Mouse (Mus musculus) midbrain, embryonic 15.5 days (tissue): ENCODE results near the gene Klf8. TPM values are rescaled to one million over a fixed set of nuclear protein-coding genes. Genes with fewer than 3 reads are reported as not detected.

Source experiments
- ATAC-seq: fragments of 200-750 bp; cut with Nextera tagmentation; replicated peaks from 2 replicates; pipeline ENCODE4 v1.8.0; 2017; ENCODE audit warnings: moderate TSS enrichment
- H3K27ac ChIP-seq: fragments of 300-500 bp; sonication (generic); 2 replicates; pipeline ENCODE4 v1.5.1; 2015; ENCODE audit warnings: mild to moderate bottlenecking, inconsistent platforms
- H3K27me3 ChIP-seq: fragments of 300-500 bp; sonication (generic); replicated peaks from 2 replicates; pipeline ENCODE4 v1.6.1; 2015; ENCODE audit warnings: inconsistent platforms
- H3K36me3 ChIP-seq: fragments of 300-500 bp; sonication (generic); replicated peaks from 2 replicates; pipeline ENCODE4 v1.6.1; 2015; ENCODE audit warnings: inconsistent platforms
- H3K4me1 ChIP-seq: fragments of 300-500 bp; sonication (generic); 2 replicates; pipeline ENCODE4 v1.6.1; 2015; ENCODE audit warnings: inconsistent platforms
- H3K4me2 ChIP-seq: fragments of 300-500 bp; sonication (generic); 2 replicates; pipeline ENCODE4 v1.6.1; 2015; ENCODE audit warnings: inconsistent platforms, mild to moderate bottlenecking, moderate library complexity
- H3K4me3 ChIP-seq: fragments of 300-500 bp; sonication (generic); 2 replicates; pipeline ENCODE4 v1.5.1; 2015; ENCODE audit warnings: mild to moderate bottlenecking, inconsistent platforms
- H3K9ac ChIP-seq: fragments of 300-500 bp; sonication (generic); 2 replicates; pipeline ENCODE4 v1.6.1; 2015; ENCODE audit warnings: mild to moderate bottlenecking, inconsistent platforms
- H3K9me3 ChIP-seq: fragments of 300-500 bp; sonication (generic); 2 replicates; pipeline ENCODE4 v1.6.1; 2016; ENCODE audit warnings: inconsistent platforms
- WGBS: fragments of 180-500 bp; shearing (Covaris S2); methylation state at CpG from one replicate; pipeline ENCODE4 v1.1.7; 2015; ENCODE audit warnings: mixed read lengths; 5-methylcytosine and 5-hydroxymethylcytosine counted together
- polyA plus RNA-seq: library from polyadenylated mRNA; unstranded; fragments of >200 nt; fragmentation: Nextera tagmentation; extraction: Ambion mirVana; gene quantifications from 2 replicates; pipeline ENCODE4 v1.2.1, GENCODE M21; 2015

Klf8 gene
- polyA plus RNA-seq, 1 experiment from 2014 or later: 6.4 TPM

GRCm38 (mm10) chrX:153359331-153360215 lies 122.3 kb downstream of the Klf8 start:
- ATAC-seq: peak; percentile 80
- no peaks in the 10 kb centered on the region for H3K27me3 ChIP-seq
- peaks cover 3% of the 10 kb centered on the region; the same call in 1 of the 2 replicates for H3K4me1 ChIP-seq
- peak overlapping the region; percentile 66 for H3K27ac ChIP-seq
- no peaks in the 10 kb centered on the region for H3K9me3 ChIP-seq
- WGBS: 18% methylated on average over 43 of the region's 43 CpGs
- peak overlapping the region; percentile 49 for H3K9ac ChIP-seq
- H3K4me2 ChIP-seq: peak overlapping the region; percentile 60
- H3K36me3 ChIP-seq: no peaks in the 10 kb centered on the region
- H3K4me3 ChIP-seq: peak overlapping the region; percentile 48

DNA sequence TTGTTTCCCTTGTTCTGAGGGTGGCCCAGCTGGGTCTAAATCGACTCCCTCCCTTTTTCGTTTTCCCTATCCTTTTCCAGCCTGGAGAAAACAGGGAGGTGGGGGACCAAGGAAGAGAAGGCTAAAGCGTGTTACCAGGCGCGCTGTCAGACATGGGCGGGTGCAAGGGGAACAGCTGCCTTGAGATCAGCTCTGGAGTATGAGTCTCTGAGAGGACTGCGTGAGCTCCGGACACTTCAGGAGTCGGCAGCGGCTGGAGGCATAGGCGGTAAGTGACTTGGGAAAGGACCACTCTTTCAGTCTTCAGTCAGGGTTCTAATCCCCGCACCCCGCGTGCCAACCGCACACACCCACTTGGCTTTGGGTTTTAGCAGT lies 122.9 kb downstream of the Klf8 start:
- peak overlapping the region; percentile 60 for H3K4me2 ChIP-seq
- peak; percentile 87 for ATAC-seq
- no peaks in the 10 kb centered on the region for H3K9me3 ChIP-seq
- H3K9ac ChIP-seq: peak overlapping the region; percentile 49
- peaks cover 3% of the 10 kb centered on the region; the same call in 1 of the 2 replicates for H3K4me1 ChIP-seq
- peak overlapping the region; percentile 48 for H3K4me3 ChIP-seq
- H3K27me3 ChIP-seq: no peaks in the 10 kb centered on the region
- H3K27ac ChIP-seq: peak overlapping the region; percentile 66
- WGBS: 13% methylated on average over 15 of the region's 15 CpGs
- H3K36me3 ChIP-seq: no peaks in the 10 kb centered on the region

DNA sequence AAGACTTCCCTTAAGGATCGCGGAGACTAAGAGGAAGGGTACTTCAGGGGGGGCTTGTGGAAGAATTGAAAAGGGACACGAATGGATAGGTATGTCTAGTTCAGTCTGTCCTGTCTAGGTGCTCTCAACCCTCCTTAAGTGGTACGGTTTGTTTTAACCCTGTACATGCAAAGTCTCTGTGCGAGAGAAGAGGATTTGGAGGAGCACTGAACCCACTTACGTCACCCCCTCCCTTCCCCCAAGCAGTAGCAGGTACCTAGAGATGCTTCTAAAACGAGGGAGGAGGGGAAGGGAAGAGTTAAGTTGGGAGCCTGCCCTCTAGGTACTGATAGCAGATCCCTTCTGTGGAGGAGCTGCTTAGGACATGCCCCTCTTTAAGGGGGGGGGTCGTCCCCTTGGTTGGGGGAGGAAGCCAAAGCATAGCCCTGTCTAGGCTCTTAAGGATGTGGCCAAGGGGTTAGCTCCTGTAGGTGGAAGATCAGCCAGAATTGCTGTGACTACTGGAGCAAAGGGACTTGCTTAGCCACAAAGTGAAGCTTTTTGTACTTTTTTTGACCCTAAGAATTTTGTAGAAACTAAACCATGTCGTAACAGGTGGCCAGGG lies 123.5 kb downstream of the Klf8 start:
- no peaks in the 10 kb centered on the region for H3K9me3 ChIP-seq
- peak overlapping the region; percentile 49; the same call in 1 of the 2 replicates for H3K9ac ChIP-seq
- 24% methylated on average over 9 of the region's 9 CpGs for WGBS
- peak; percentile 66 for ATAC-seq
- H3K27ac ChIP-seq: no peak overlapping the region
- H3K27me3 ChIP-seq: no peaks in the 10 kb centered on the region
- peak overlapping the region; percentile 60 for H3K4me2 ChIP-seq
- H3K4me1 ChIP-seq: peaks cover 3% of the 10 kb centered on the region; the same call in 1 of the 2 replicates
- peak overlapping the region; percentile 48 for H3K4me3 ChIP-seq
- H3K36me3 ChIP-seq: no peaks in the 10 kb centered on the region

GRCm38 (mm10) chrX:153366754-153367153 lies 129.5 kb downstream of the Klf8 start:
- 44% methylated on average over 5 of the region's 5 CpGs for WGBS
- Histone ChIP-seq H3K27me3 (no peaks in the 10 kb centered on the region), H3K4me2 (no peak overlapping the region), H3K4me3 (no peak overlapping the region), H3K9me3 (no peaks in the 10 kb centered on the region), H3K27ac (no peak overlapping the region), H3K9ac (no peak overlapping the region), H3K36me3 (no peaks in the 10 kb centered on the region), H3K4me1 (no peaks in the 10 kb centered on the region)
- ATAC-seq: no peak

DNA sequence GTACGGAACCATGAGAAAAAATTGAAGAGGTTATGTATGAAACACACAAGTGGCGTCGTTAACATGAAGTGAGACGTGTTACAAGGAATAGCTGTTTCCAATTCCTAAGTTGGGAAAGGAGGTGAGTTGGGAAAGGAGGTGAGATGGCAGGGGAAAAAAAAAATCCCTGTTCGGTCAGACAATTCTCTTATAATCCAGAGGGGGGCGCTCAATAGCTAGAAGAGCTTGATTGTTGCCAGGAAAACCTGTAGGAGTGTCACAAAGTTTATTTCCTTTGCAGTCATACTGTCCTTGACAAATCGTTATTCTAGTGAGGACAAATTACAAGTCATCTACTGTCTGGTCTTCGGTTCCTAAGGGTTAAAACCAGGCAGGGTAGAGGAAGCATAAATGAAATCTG lies 132.5 kb downstream of the Klf8 start:
- ATAC-seq: no peak
- H3K27ac ChIP-seq: no peak overlapping the region
- no peaks in the 10 kb centered on the region for H3K4me1 ChIP-seq
- no peaks in the 10 kb centered on the region for H3K27me3 ChIP-seq
- no peaks in the 10 kb centered on the region for H3K9me3 ChIP-seq
- H3K4me2 ChIP-seq: no peak overlapping the region
- WGBS: 33% methylated on average over 8 of the region's 8 CpGs
- no peak overlapping the region for H3K9ac ChIP-seq
- H3K4me3 ChIP-seq: no peak overlapping the region
- no peaks in the 10 kb centered on the region for H3K36me3 ChIP-seq

DNA sequence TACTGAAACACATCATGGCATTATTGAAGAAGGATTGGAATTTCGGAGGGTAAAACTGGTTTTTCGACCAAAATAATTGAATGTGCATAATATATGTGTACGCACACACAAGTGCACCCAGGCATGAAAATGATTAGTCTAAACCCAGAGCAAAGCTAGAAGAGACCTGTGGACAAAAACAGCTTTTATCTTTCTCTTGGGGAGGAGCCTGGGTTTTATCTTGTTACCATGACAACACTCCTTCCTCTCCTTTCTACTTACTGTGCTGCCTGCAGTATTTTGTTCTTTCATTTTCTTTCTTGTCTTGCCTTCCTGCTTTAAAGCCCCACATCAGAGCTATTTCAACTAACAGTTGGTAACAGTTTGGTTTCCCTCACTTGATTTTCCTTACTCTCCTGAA lies 137.8 kb downstream of the Klf8 start:
- Histone ChIP-seq H3K27me3 (no peaks in the 10 kb centered on the region), H3K27ac (peak overlapping the region; percentile 49), H3K4me3 (no peak overlapping the region), H3K4me1 (peaks cover 3% of the 10 kb centered on the region; the same call in 1 of the 2 replicates), H3K4me2 (peak overlapping the region; percentile 20; the same call in 1 of the 2 replicates), H3K36me3 (no peaks in the 10 kb centered on the region), H3K9ac (no peak overlapping the region), H3K9me3 (no peaks in the 10 kb centered on the region)
- WGBS: 41% methylated on average over 3 of the region's 3 CpGs
- peak; percentile 88 for ATAC-seq

GRCm38 (mm10) chrX:153381753-153382152 lies 144.5 kb downstream of the Klf8 start:
- 68% methylated on average over 3 of the region's 3 CpGs for WGBS
- ATAC-seq: no peak
- H3K9me3 ChIP-seq: no peaks in the 10 kb centered on the region
- H3K36me3 ChIP-seq: no peaks in the 10 kb centered on the region
- H3K4me1 ChIP-seq: no peaks in the 10 kb centered on the region
- H3K27ac ChIP-seq: no peak overlapping the region
- H3K27me3 ChIP-seq: no peaks in the 10 kb centered on the region
- no peak overlapping the region for H3K4me2 ChIP-seq
- H3K9ac ChIP-seq: no peak overlapping the region
- H3K4me3 ChIP-seq: no peak overlapping the region

DNA sequence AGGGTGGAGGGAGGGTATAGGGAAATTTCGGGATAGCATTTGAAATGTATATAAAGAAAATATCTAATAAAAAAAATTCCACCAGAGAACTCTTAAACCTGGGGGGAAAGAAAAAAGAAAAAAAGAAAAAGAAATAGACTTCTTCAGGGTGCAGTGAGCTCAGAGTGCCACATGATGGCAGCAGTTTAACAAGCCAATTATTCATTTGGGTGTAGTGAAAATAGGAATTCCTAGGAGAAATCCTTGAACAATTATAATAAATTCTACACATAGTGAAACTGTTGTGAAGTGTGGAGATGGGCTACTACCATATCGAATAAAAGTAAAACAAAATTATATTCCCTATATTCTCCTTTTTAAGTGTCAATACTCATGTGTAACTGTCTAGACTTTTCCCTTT lies 152.0 kb downstream of the Klf8 start:
- Histone ChIP-seq H3K9ac (no peak overlapping the region), H3K4me2 (no peak overlapping the region), H3K9me3 (no peaks in the 10 kb centered on the region), H3K36me3 (no peaks in the 10 kb centered on the region), H3K27ac (no peak overlapping the region), H3K4me1 (no peaks in the 10 kb centered on the region), H3K4me3 (no peak overlapping the region), H3K27me3 (no peaks in the 10 kb centered on the region)
- WGBS: 44% methylated on average over 2 of the region's 2 CpGs
- no peak for ATAC-seq

GRCm38 (mm10) chrX:153417067-153417466 lies 179.8 kb downstream of the Klf8 start:
- WGBS: 89% methylated on average over 5 of the region's 5 CpGs

GRCm38 (mm10) chrX:153433659-153434293 lies 196.5 kb downstream of the Klf8 start:
- H3K9ac ChIP-seq: no peak overlapping the region
- no peak overlapping the region for H3K4me3 ChIP-seq
- H3K4me1 ChIP-seq: 0 out of 2 replicates have a peak, but pooled peaks cover 3% of the 10 kb centered on the region
- H3K36me3 ChIP-seq: no peaks in the 10 kb centered on the region
- no peaks in the 10 kb centered on the region for H3K9me3 ChIP-seq
- H3K4me2 ChIP-seq: peak overlapping the region; percentile 14; the same call in 1 of the 2 replicates
- 33% methylated on average over 5 of the region's 5 CpGs for WGBS
- peak; percentile 98 for ATAC-seq
- peak overlapping the region; percentile 75 for H3K27ac ChIP-seq
- H3K27me3 ChIP-seq: no peaks in the 10 kb centered on the region

More at GRCm38 (mm10) chrX:153417067-153417466, 179.8 kb downstream of the Klf8 start:
- H3K9ac ChIP-seq: no peak overlapping the region
- H3K27ac ChIP-seq: no peak overlapping the region
- no peak overlapping the region for H3K4me2 ChIP-seq
- no peaks in the 10 kb centered on the region for H3K4me1 ChIP-seq
- no peaks in the 10 kb centered on the region for H3K9me3 ChIP-seq
- H3K4me3 ChIP-seq: no peak overlapping the region
- H3K27me3 ChIP-seq: no peaks in the 10 kb centered on the region
- ATAC-seq: no peak
- no peaks in the 10 kb centered on the region for H3K36me3 ChIP-seq

- H3K9ac ChIP-seq: no peak overlapping the region
These were observed 202.3 kb downstream of the Klf8 start for GRCm38 (mm10) chrX:153439573-153439972.

DNA sequence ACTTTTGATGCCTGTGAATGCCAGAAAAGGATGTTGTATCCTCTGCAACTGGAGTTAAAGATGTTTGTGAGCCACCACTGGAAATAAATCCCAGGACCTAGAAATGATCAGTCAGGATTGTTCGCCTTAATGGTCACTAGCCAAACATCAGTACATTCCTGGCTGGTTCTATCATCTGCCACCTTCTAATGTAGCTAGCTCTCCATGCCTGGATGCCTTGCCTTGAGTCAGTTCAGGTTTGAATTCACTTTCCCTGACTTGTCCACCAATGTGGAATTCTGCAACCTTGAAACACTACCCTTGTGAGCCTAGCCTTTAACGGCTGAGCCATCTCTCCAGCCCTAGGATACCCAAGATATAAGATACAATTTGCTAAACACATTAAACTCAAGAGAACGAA lies 202.8 kb downstream of the Klf8 start:
- H3K4me2 ChIP-seq: no peak overlapping the region
- H3K9ac ChIP-seq: no peak overlapping the region
- H3K27ac ChIP-seq: no peak overlapping the region
- H3K36me3 ChIP-seq: no peaks in the 10 kb centered on the region
- H3K27me3 ChIP-seq: no peaks in the 10 kb centered on the region
- ATAC-seq: no peak
- H3K4me3 ChIP-seq: no peak overlapping the region
- H3K4me1 ChIP-seq: no peaks in the 10 kb centered on the region
- WGBS: 94% methylated on average over 3 of the region's 3 CpGs
- no peaks in the 10 kb centered on the region for H3K9me3 ChIP-seq

More at GRCm38 (mm10) chrX:153439573-153439972, 202.3 kb downstream of the Klf8 start:
- Histone ChIP-seq H3K27me3 (no peaks in the 10 kb centered on the region), H3K4me3 (no peak overlapping the region), H3K9me3 (no peaks in the 10 kb centered on the region), H3K27ac (no peak overlapping the region), H3K4me2 (no peak overlapping the region), H3K36me3 (no peaks in the 10 kb centered on the region), H3K4me1 (no peaks in the 10 kb centered on the region)
- ATAC-seq: no peak
